Mouse (Mus musculus) neural tube, embryonic 13.5 days (tissue): ENCODE results near the gene Atp6v0d1. TPM values are rescaled to one million over a fixed set of nuclear protein-coding genes. Genes with fewer than 3 reads are reported as not detected.

ENCODE experiments used
- ATAC-seq: fragments of 200-750 bp; cut with Nextera tagmentation; 2 replicates; pipeline ENCODE4 v1.8.0; 2017; ENCODE audit warnings: low read depth, mild to moderate bottlenecking, moderate TSS enrichment, moderate library complexity
- H3K27ac ChIP-seq: fragments of 300-500 bp; sonication (generic); replicated peaks from 2 replicates; pipeline ENCODE4 v1.5.1; 2015; ENCODE audit warnings: moderate library complexity, mild to moderate bottlenecking, inconsistent platforms
- H3K27me3 ChIP-seq: fragments of 300-500 bp; sonication (generic); 2 replicates; pipeline ENCODE4 v1.6.1; 2015; ENCODE audit warnings: mild to moderate bottlenecking, inconsistent platforms
- H3K36me3 ChIP-seq: fragments of 300-500 bp; sonication (generic); 2 replicates; pipeline ENCODE4 v1.6.1; 2015; ENCODE audit warnings: mild to moderate bottlenecking, inconsistent platforms
- H3K4me1 ChIP-seq: fragments of 300-500 bp; sonication (generic); replicated peaks from 2 replicates; pipeline ENCODE4 v1.6.1; 2015; ENCODE audit warnings: inconsistent platforms
- H3K4me2 ChIP-seq: fragments of 300-500 bp; sonication (generic); 2 replicates; pipeline ENCODE4 v1.6.1; 2015; ENCODE audit warnings: inconsistent platforms, mild to moderate bottlenecking, moderate library complexity
- H3K4me3 ChIP-seq: fragments of 300-500 bp; sonication (generic); 2 replicates; pipeline ENCODE4 v1.5.1; 2015; ENCODE audit warnings: mild to moderate bottlenecking, inconsistent platforms
- H3K9ac ChIP-seq: fragments of 300-500 bp; sonication (generic); 2 replicates; pipeline ENCODE4 v1.6.1; 2015; ENCODE audit warnings: moderate library complexity, mild to moderate bottlenecking, inconsistent platforms
- H3K9me3 ChIP-seq: fragments of 300-500 bp; sonication (generic); 2 replicates; pipeline ENCODE4 v1.6.1; 2016; ENCODE audit warnings: inconsistent platforms
- WGBS: fragments of 180-500 bp; shearing (Covaris S2); methylation state at CpG from one replicate; pipeline ENCODE4 v1.1.7; 2015; 5-methylcytosine and 5-hydroxymethylcytosine counted together
- polyA plus RNA-seq: library from polyadenylated mRNA; unstranded; fragments of >200 nt; fragmentation: Nextera tagmentation; extraction: Ambion mirVana; gene quantifications from 2 replicates; pipeline ENCODE4 v1.2.1, GENCODE M21; 2015

Gene Atp6v0d1
- polyA plus RNA-seq, result 195 and 211 TPM in 2 replicates

DNA sequence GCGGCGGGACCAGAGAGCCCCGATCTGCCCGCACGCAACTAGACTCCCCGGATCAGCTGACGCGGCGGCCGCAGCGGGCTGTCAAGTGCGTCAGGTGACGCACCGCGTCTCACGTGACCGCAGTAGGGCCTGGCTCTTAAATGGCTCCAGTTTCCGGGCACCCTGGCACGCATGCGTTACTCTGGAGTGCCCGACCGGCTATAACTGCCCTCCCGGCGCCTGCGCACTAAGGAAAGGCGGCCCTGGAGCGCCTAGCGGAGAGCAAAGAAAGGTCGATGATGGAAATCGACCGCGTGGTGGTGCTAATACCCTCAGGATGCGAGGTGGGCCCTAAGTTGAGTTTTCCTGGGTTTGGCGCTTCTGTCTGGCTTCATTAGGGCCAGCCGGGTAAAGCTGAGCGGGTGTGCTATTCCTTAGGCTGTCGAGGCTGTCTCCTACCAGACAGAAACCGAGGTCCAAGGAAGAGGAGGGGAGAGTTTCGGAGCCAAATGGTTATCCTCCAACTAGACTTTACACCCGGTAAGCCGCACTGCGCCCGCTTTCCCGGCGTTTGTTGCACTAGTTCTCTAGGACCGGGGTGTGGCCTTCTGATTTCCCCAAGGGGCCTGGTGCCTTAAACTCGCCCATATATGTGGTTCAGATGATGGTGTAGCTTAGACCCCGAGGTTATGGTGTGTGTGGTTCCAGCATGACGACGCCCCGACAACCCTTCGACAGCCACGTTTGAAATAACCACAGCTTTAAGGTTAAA is at the start of gene Atp6v0d1:
Gene Atp6v0d1 (minus strand): TSS at position 96 of the 751 bp plus-strand sequence.
- Histone ChIP-seq H3K27me3 (no peaks in the 10 kb centered on the region), H3K4me3 (peak within 1 kb of the TSS; percentile 80), H3K9me3 (no peaks in the 10 kb centered on the region), H3K4me1 (peaks cover 48% of the 10 kb centered on the region), H3K9ac (peak within 1 kb of the TSS; percentile 93), H3K4me2 (peak within 1 kb of the TSS; percentile 93), H3K27ac (peak within 1 kb of the TSS; percentile 88), H3K36me3 (peaks cover 6% of the 10 kb centered on the region; the same call in 1 of the 2 replicates)
- 4% methylated on average over 53 of the region's 53 CpGs for WGBS
- peak; percentile 99 for ATAC-seq

DNA sequence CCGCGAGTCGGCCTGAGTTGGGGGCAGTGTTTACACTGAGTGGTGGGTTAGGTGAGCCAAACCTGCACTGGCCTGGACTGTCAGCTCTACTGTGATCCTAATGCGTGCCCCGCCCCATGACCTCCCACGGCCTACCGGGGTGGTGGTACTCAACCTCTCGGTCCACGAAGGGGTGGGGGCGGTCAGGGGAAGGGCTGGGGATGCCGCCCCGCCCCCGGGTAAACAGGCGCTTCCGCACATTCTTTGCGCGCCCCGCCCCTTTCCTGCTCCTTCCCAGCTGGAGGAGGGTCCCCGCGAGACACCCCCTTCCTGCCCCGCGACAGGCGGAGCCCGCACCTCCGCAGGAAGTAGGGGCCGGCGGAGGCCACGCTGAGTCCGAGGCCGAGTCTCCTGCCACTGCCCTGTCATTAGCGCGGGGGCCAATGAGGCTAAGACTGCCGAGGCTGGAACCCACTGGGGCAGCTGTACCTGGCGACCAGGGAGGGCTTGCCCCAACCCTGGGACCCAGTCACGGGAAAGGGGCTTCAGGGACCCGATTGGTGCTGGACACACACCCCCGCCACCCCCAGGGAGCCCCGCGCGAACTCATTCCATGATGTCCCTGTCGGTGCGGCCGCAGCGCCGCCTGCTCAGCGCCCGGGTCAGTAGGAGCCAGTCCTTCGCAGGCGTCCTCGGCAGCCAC is 48.1 kb upstream of the Atp6v0d1 start:
- Histone ChIP-seq H3K9me3 (no peaks in the 10 kb centered on the region), H3K9ac (peak overlapping the region; percentile 70), H3K4me1 (peaks cover 21% of the 10 kb centered on the region), H3K4me3 (peak overlapping the region; percentile 44), H3K4me2 (peak overlapping the region; percentile 90), H3K27ac (no peak overlapping the region), H3K27me3 (peaks cover 39% of the 10 kb centered on the region), H3K36me3 (peaks cover 43% of the 10 kb centered on the region)
- 2% methylated on average over 50 of the region's 50 CpGs for WGBS
- ATAC-seq, result 0 out of 2 replicates have a peak, but pooled peaks have one; percentile 40

DNA sequence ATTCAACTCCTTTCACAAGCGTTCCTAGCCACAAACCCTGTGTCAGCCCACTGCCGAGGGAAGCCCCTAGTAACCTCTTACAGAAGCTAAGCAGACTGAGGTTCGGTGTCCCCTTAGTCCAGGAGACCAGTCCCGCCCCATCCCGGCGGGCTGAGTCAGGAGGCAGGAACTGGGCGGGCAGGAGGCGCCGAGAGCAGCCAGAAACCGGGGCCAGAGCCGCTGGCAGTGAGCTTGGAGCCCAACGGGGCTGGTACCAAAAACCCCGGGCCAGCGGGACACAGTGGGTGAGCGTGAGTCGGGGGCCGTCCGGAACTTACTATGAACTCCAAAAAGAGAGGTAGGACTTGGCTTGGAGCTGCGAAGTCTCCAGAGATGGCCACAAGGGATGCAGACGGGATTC is 47.2 kb upstream of the Atp6v0d1 start:
- no peak overlapping the region for H3K27ac ChIP-seq
- no peak overlapping the region; the same call in 1 of the 2 replicates for H3K9ac ChIP-seq
- peaks cover 39% of the 10 kb centered on the region for H3K27me3 ChIP-seq
- WGBS, result 5% methylated on average over 20 of the region's 20 CpGs
- no peak for ATAC-seq
- H3K4me2 ChIP-seq, result peak overlapping the region; percentile 90
- no peaks in the 10 kb centered on the region for H3K9me3 ChIP-seq
- H3K4me3 ChIP-seq, result peak overlapping the region; percentile 44
- peaks cover 34% of the 10 kb centered on the region for H3K36me3 ChIP-seq
- H3K4me1 ChIP-seq, result peaks cover 21% of the 10 kb centered on the region

DNA sequence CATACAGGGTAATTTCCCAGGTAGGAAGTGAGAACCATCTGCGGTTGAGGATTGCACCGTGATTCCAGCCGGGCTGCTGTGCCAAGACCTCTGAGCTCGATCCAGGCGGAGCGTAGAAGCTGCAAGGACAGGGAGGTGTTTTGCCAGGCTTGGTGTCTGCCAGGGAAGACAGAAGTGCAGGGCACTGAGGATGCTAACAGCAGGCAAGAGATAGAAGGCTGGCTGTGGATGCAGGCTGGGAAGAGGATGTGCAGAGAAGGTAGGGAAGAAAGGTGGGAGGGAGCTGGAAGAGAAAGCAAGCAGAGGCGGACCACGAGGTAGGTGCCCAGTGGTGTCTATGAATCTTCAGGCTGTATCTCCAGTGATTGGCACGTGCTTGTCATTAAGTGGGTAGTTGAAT is 46.0 kb upstream of the Atp6v0d1 start:
- WGBS, result 88% methylated on average over 9 of the region's 9 CpGs
- Histone ChIP-seq H3K27ac (no peak overlapping the region), H3K27me3 (peaks cover 39% of the 10 kb centered on the region), H3K4me1 (peaks cover 31% of the 10 kb centered on the region), H3K36me3 (peaks cover 22% of the 10 kb centered on the region), H3K4me3 (no peak overlapping the region), H3K4me2 (no peak overlapping the region), H3K9me3 (no peaks in the 10 kb centered on the region), H3K9ac (no peak overlapping the region)
- no peak for ATAC-seq

DNA sequence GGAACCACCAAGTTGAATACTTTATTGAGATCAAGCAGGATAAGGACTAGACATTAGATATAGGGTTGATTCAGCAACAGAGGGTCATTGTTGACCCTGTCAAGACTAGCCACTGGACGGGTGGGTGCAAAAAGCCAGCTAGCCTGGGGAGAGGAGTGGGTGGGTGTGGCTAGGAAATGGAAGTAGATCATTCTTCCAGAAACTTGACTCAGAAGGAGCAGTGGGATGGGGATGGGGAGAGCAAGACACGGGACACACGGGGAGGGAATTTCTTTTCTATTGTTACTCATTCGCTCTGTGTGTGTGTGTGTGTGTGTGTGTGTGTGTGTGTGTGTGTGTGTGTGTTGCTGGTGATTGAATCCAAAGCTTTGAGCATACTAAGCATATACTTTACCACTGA is 43.9 kb upstream of the Atp6v0d1 start:
- Histone ChIP-seq H3K27me3 (peaks cover 36% of the 10 kb centered on the region), H3K9ac (no peak overlapping the region), H3K4me3 (no peak overlapping the region), H3K4me1 (peaks cover 42% of the 10 kb centered on the region), H3K4me2 (no peak overlapping the region), H3K36me3 (0 out of 2 replicates have a peak, but pooled peaks cover 1% of the 10 kb centered on the region), H3K9me3 (no peaks in the 10 kb centered on the region), H3K27ac (no peak overlapping the region)
- 68% methylated on average over 4 of the region's 4 CpGs for whole genome bisulfite sequencing
- ATAC-seq, result no peak

DNA sequence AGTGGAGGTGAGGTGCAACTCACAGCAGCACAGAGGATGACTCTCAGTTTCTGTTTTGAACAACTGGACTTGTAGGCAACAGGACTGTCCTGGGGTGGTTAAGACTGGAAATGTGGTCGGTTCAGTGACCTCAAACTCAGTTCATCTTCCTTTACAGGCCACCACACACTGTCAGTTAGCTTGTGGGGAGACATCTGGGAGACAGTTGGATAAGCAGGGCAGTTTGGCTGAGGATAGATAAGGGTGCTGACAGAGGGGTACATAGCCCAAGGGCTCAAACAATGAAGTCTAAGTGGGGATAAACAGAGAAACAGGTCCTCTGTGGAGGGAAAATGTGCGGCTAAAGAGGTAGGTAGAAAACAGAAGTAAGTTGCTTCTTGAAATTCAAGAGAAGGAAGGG is 43.5 kb upstream of the Atp6v0d1 start:
- H3K27ac ChIP-seq, result no peak overlapping the region
- WGBS, result 74% methylated on average over 2 of the region's 2 CpGs

DNA sequence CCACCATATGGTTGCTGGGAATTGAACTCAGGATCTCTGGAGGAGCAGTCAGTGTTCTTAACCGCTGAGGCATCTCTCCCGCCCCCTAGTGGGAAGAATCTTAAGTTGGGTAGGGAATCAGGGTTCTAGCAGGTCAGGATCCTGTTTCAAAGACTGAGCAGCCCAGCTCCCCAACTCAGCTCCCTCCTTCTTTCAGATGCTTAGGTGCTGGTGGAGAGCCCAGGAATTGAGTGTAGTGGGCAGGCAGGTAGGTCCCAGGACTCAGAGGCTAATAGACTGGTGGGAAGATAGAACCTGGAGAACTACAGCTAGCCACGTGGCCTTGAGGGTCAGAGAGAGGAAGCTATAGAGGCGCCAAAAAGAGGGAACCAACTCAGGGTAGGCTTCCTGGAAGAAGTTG is 41.8 kb upstream of the Atp6v0d1 start:
- no peak for ATAC-seq
- H3K36me3 ChIP-seq, result no peaks in the 10 kb centered on the region
- no peak overlapping the region for H3K27ac ChIP-seq
- H3K4me1 ChIP-seq, result peaks cover 29% of the 10 kb centered on the region
- peaks cover 23% of the 10 kb centered on the region for H3K27me3 ChIP-seq
- H3K4me2 ChIP-seq, result peak overlapping the region; percentile 92; the same call in 1 of the 2 replicates
- no peak overlapping the region for H3K9ac ChIP-seq
- 33% methylated on average over 4 of the region's 4 CpGs for WGBS
- no peak overlapping the region for H3K4me3 ChIP-seq
- H3K9me3 ChIP-seq, result no peaks in the 10 kb centered on the region

More for the DNA sequence above, 43.5 kb upstream of the Atp6v0d1 start:
- peaks cover 32% of the 10 kb centered on the region for H3K27me3 ChIP-seq
- ATAC-seq, result no peak
- H3K9me3 ChIP-seq, result no peaks in the 10 kb centered on the region
- H3K4me3 ChIP-seq, result no peak overlapping the region
- no peaks in the 10 kb centered on the region for H3K36me3 ChIP-seq
- H3K4me2 ChIP-seq, result no peak overlapping the region
- no peak overlapping the region for H3K9ac ChIP-seq
- peaks cover 42% of the 10 kb centered on the region for H3K4me1 ChIP-seq

DNA sequence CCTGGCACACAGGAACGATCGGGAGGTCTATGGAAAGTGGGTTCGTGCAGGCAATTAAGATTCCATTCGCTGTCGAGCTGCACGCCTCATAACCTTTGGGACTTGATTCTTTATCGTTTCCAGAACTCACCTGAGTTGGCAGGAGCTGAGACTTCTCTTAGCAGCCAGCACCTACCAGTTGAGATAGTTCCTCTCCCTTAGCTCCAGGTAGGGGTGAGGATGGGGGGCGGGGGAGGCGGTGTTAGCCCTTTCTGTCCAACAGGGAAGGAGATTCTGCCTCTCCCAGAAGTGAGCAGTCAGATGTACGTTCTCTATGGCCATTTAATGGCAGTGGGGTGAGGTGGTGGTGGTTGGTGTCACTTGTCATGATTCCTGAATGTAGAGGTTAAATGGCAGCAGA is 41.2 kb upstream of the Atp6v0d1 start:
- no peaks in the 10 kb centered on the region for H3K36me3 ChIP-seq
- H3K27me3 ChIP-seq, result peaks cover 17% of the 10 kb centered on the region
- peak overlapping the region; percentile 97 for H3K9ac ChIP-seq
- H3K27ac ChIP-seq, result peak overlapping the region; percentile 93
- 5% methylated on average over 10 of the region's 10 CpGs for WGBS
- no peak for ATAC-seq
- peak overlapping the region; percentile 92 for H3K4me2 ChIP-seq
- H3K9me3 ChIP-seq, result no peaks in the 10 kb centered on the region
- H3K4me3 ChIP-seq, result peak overlapping the region; percentile 89
- H3K4me1 ChIP-seq, result peaks cover 28% of the 10 kb centered on the region

DNA sequence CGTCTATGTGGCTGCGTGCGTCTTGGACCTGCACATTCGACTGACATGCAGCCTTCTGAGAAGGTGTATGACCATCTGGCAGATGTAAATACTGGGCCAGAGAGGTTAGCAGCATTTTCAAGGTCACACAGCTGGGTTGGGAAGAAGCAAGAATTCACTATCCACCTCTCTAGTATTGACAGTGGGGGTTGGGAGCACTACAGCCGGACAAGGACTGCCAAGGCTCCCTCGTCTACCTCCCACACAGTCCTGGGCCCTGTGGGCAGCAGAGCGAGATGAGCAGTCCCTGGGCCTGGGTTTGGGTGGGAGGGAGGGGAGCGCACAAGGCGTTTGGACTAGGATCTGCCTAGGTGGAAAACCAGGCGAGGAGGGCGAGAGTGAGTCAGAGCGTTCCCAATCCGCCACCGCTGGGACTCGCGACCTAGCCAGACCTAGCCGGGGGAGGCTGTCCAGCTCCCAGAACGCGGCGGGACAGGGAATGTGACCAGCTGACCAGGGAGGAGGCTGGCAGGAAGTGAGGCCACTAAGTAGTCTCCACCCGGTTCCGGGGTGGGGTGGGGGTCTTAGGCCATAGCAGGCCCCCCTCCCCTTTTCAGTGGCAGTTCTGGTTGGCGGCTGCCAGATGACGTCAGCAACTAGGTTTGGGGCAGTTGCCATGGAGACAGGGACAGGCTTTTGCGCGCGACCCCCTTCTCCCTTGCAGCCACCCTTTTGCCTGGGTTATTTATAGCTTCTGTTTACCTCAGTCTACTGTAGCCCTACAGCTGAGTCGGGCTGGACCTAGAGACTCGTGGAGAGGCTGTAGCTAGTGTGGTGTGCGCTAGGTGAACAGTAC is 40.6 kb upstream of the Atp6v0d1 start:
- peak; percentile 71 for ATAC-seq
- WGBS, result 1% methylated on average over 30 of the region's 30 CpGs

DNA sequence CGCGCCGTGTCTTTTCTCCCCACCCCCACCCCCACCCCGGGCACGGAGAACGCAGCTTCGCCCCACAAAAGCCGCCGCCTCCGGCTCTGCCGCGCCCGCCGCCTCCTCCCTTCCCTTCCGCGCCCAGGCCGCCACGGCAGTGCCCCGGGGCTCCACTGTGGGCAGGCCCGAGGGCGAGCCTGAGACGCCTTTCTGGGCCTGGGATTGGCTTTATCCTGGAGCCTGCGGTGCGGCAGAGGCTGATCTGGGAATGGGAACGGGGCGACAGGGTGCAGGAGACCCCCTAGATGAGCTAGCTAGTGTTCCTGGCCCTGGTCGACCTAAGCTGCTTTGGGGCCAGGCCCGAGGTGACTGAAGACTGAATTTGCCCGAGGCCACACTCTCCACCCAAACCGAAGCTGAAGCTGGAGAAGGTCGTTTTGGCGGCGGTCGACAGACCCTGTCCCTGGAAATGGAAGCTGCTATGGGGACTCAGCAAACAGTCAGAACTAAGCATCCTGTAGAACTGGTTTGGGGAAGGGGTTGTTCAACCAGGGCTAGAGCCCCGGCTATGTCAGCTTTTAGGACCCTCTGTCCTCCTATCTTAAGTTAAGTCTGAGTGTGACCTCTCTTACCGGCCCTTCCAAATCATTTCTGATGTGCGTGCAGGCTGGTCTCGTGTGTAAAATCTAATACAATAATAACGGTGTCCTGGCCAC is 39.8 kb upstream of the Atp6v0d1 start:
- Histone ChIP-seq H3K27ac (peak overlapping the region; percentile 93), H3K4me2 (peak overlapping the region; percentile 92), H3K27me3 (peaks cover 4% of the 10 kb centered on the region), H3K9me3 (no peaks in the 10 kb centered on the region), H3K4me3 (peak overlapping the region; percentile 89), H3K36me3 (no peaks in the 10 kb centered on the region), H3K9ac (peak overlapping the region; percentile 97), H3K4me1 (peaks cover 28% of the 10 kb centered on the region)
- peak; percentile 32 for ATAC-seq
- WGBS, result 1% methylated on average over 37 of the region's 39 CpGs

More for the DNA sequence above, 40.6 kb upstream of the Atp6v0d1 start:
- H3K27me3 ChIP-seq, result peaks cover 10% of the 10 kb centered on the region
- H3K9ac ChIP-seq, result peak overlapping the region; percentile 97
- peak overlapping the region; percentile 93 for H3K27ac ChIP-seq
- H3K9me3 ChIP-seq, result no peaks in the 10 kb centered on the region
- no peaks in the 10 kb centered on the region for H3K36me3 ChIP-seq
- H3K4me2 ChIP-seq, result peak overlapping the region; percentile 92
- peak overlapping the region; percentile 89 for H3K4me3 ChIP-seq
- peaks cover 28% of the 10 kb centered on the region for H3K4me1 ChIP-seq

DNA sequence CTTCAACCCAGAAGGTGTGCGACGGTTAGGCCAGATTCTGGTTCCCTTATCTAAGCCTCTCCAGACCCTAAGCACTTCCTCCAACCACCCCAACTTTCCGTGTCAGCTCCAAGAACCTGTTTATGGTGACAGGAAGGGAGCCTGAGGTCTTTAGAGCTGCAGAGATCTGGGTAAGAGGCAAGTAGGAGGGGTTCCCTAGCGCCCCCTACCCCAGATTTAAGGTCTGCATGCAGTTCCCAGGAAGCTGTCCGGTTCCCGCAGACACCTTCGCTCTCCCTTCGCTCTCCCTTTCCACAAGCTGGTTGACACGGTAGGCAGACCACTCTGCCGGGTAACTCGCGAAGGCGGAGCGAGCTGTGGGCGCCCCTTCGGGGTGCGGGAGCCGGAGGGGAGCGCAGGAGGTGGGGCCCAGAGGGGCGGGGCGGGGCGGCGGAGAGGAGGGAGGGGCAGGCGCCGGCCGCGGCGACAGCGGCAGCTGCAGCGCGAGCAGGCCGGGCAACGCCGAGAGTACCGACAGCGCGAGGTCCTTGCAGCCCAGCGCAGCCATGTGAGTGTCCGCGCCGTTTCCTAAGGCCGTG is 39.0 kb upstream of the Atp6v0d1 start, which contains the start of gene Ripor1:
Gene Ripor1 (plus strand): TSS at position 452 of the 578 bp plus-strand sequence.
- H3K27me3 ChIP-seq, result peaks cover 4% of the 10 kb centered on the region
- under 1% methylated on average over 17 of the region's 42 CpGs for whole genome bisulfite sequencing
- peak within 1 kb of the TSS; percentile 93 for H3K27ac ChIP-seq
- ATAC-seq, result peak; percentile 74
- peak within 1 kb of the TSS; percentile 89 for H3K4me3 ChIP-seq
- peak within 1 kb of the TSS; percentile 92 for H3K4me2 ChIP-seq
- peak within 1 kb of the TSS; percentile 97 for H3K9ac ChIP-seq
- H3K36me3 ChIP-seq, result no peaks in the 10 kb centered on the region
- peaks cover 28% of the 10 kb centered on the region for H3K4me1 ChIP-seq
- no peaks in the 10 kb centered on the region for H3K9me3 ChIP-seq
